ENCODE assay signal across 10 mouse cellular contexts in the genomic region with DNA sequence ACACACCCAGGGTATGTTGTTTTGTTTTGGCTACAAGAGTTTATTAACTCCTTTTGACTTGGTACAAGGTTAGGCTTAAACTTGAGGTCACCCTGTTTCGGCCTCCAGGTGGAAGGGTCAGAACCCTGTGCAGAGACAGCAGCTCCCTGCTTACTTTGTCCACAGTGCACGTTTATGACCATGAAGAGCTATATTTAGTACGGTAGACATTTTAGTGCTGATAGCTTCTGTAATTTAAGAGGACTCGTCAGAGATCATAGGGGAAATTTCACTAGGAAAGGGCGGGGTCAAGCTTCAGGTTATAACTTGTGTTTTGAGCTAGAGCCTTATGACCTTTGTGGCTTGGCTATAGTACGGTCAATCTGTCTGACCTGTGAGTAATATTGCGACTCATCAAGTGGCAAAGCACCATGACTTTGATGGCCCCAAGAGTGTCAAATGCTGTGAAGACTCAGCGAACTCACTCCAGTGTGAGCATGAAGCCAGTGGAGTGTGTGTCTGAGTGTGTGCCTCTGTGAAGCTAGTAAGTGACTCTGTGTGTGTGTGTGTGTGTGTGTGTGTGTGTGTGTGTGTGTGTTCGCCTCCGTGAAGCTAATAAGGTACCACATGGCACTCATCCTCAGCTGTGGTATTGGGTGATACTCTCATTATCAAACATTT. TPM values are rescaled to one million over a fixed set of nuclear protein-coding genes. Genes with fewer than 3 reads are reported as not detected.
DNase-seq lines count a peak whose midpoint lies in the region; ATAC-seq and TF ChIP-seq lines count a peak whose summit lies in the region.
"Had no signal": no experiment of that assay in that cellular context is flagged by ENCODE, and none has a peak within 500 bp of the region (broad histone marks: within the 10 kb centered on the region; RNA-seq: fewer than 3 reads in every experiment).

No protein-coding gene starts in this region.

- DNase-seq in lung, embryonic 14.5 days, result no peak
- DNase-seq in lung, adult 2 months, result no peak
- DNase-seq in T-cell, adult 2 months (ENCODE audit: low spot score), result peak; percentile 10
- DNase-seq in splenic B cell, adult 2 months (ENCODE audit: low read depth, low spot score), result peak; percentile 53
- DNase-seq in left cerebral cortex, postnatal 10 days (ENCODE audit: extremely low spot score in 1 of 2, low spot score in 2 of 2), result no peak
- no peak for DNase-seq in forebrain, embryonic 10.5 days (ENCODE audit: extremely low spot score, low spot score)
- DNase-seq: right cerebral cortex, postnatal 4 days had no signal

- H3K4me2 ChIP-seq in lung, embryonic 14.5 days, result no peak overlapping the region
- peak overlapping the region; percentile 39 for H3K4me2 ChIP-seq in intestine, embryonic 15.5 days (replicated peaks)
- H3K4me2 ChIP-seq: hindbrain, embryonic 14.5 days had no signal

- H3K36me3 ChIP-seq in lung, embryonic 14.5 days (ENCODE audit: insufficient read depth), result no peaks in the 10 kb centered on the region
- no peaks in the 10 kb centered on the region for H3K36me3 ChIP-seq in intestine, embryonic 15.5 days
- H3K36me3 ChIP-seq in splenic B cell, adult 2 months (ENCODE audit: control insufficient read depth, insufficient read depth, low read length, poor library complexity, severe bottlenecking), result no peaks in the 10 kb centered on the region
- no peaks in the 10 kb centered on the region for H3K36me3 ChIP-seq in forebrain, embryonic 10.5 days (replicated peaks)

- intact Hi-C loops in left cerebral cortex, postnatal 10 days (cut with DNase I), result no loop called here

- no peak for TF ChIP-seq POLR2A in lung, adult 2 months (IDR thresholded peaks at IDR 0.05; ENCODE audit: borderline replicate concordance, extremely low read depth, low read depth, low read length)

- H3K4me3 ChIP-seq in lung, embryonic 14.5 days (ENCODE audit: low read depth, low read length), result no peak overlapping the region
- no peak overlapping the region for H3K4me3 ChIP-seq in lung, adult 2 months (replicated peaks; ENCODE audit: extremely low read depth, low read depth, low read length)
- no peak overlapping the region for H3K4me3 ChIP-seq in intestine, embryonic 15.5 days (replicated peaks)
- H3K4me3 ChIP-seq in forebrain, embryonic 10.5 days, result no peak overlapping the region

- 0 out of 2 replicates have a peak overlapping the region, but pooled peaks have one; percentile 48 for H3K27ac ChIP-seq in lung, embryonic 14.5 days (ENCODE audit: low read depth)
- H3K27ac ChIP-seq in intestine, embryonic 15.5 days, result peak overlapping the region; percentile 71
- no peak overlapping the region for H3K27ac ChIP-seq in forebrain, embryonic 10.5 days
- H3K27ac ChIP-seq: hindbrain, embryonic 14.5 days; liver, embryonic 14.5 days had no signal

- H3K9me3 ChIP-seq in lung, embryonic 14.5 days (ENCODE audit: low read depth, low read length), result no peaks in the 10 kb centered on the region
- H3K9me3 ChIP-seq in intestine, embryonic 15.5 days, result no peaks in the 10 kb centered on the region
- no peaks in the 10 kb centered on the region for H3K9me3 ChIP-seq in forebrain, embryonic 10.5 days

- 66% methylated on average over 10 of the region's 10 CpGs for WGBS in lung, embryonic 14.5 days
- WGBS in lung, adult 2 months, result 54% methylated on average over 10 of the region's 10 CpGs
- WGBS in intestine, embryonic 15.5 days, result 56% methylated on average over 10 of the region's 10 CpGs
- 89% methylated on average over 10 of the region's 10 CpGs for WGBS in forebrain, embryonic 10.5 days

- no peak for ATAC-seq in lung, embryonic 14.5 days (ENCODE audit: insufficient read depth)
- ATAC-seq in intestine, embryonic 15.5 days, result peak; percentile 72

- H3K27me3 ChIP-seq in lung, embryonic 14.5 days (ENCODE audit: insufficient read depth, low read length), result no peaks in the 10 kb centered on the region
- no peaks in the 10 kb centered on the region for H3K27me3 ChIP-seq in intestine, embryonic 15.5 days (replicated peaks)
- H3K27me3 ChIP-seq in splenic B cell, adult 2 months (ENCODE audit: control insufficient read depth, insufficient read depth, low read length, poor library complexity, severe bottlenecking), result no peaks in the 10 kb centered on the region
- H3K27me3 ChIP-seq in forebrain, embryonic 10.5 days (ENCODE audit: poor library complexity, severe bottlenecking), result no peaks in the 10 kb centered on the region

- no peak overlapping the region for H3K9ac ChIP-seq in lung, embryonic 14.5 days
- no peak overlapping the region for H3K9ac ChIP-seq in intestine, embryonic 15.5 days
- H3K9ac ChIP-seq: hindbrain, embryonic 14.5 days; liver, embryonic 14.5 days had no signal

- no peak for TF ChIP-seq CTCF in lung, embryonic 14.5 days (IDR thresholded peaks at IDR 0.05; ENCODE audit: low read depth)
- TF ChIP-seq CTCF in lung, adult 2 months (IDR thresholded peaks at IDR 0.05; ENCODE audit: insufficient read depth, low read length), result no peak

- H3K4me1 ChIP-seq in lung, embryonic 14.5 days (ENCODE audit: insufficient read depth), result no peaks in the 10 kb centered on the region
- peaks cover 5% of the 10 kb centered on the region for H3K4me1 ChIP-seq in lung, adult 2 months (ENCODE audit: control insufficient read depth, insufficient read depth, low read length)
- peaks cover 3% of the 10 kb centered on the region; the same call in 1 of the 2 replicates for H3K4me1 ChIP-seq in intestine, embryonic 15.5 days (replicated peaks)
- H3K4me1 ChIP-seq in forebrain, embryonic 10.5 days, result 0 out of 2 replicates have a peak, but pooled peaks cover 3% of the 10 kb centered on the region

RNA-seq across cellular contexts. Expression of a gene that starts 45.7 kb away (rescaled TPM):
- 49.6 and 56.8 TPM in 2 replicates for polyA plus RNA-seq in lung, embryonic 14.5 days (2014; fragmentation: Nextera tagmentation; extraction: Ambion mirVana)
- 2.5 and 3.9 TPM in 2 replicates for polyA plus RNA-seq in lung, adult 2 months (2012; rRNA removed)
- polyA plus RNA-seq in intestine, embryonic 15.5 days (2015; fragmentation: Nextera tagmentation; extraction: Ambion mirVana), result 46.7 and 52.2 TPM in 2 replicates
- total RNA-seq in left cerebral cortex, postnatal 10 days (2021), result 10 to 100 TPM; 10.1 TPM
- polyA plus RNA-seq in forebrain, embryonic 10.5 days (2016; fragmentation: Nextera tagmentation; extraction: Ambion mirVana), result 13.0 and 13.9 TPM in 2 replicates

Comparison
In these comparisons a context has a peak if more than half of its experiments do, and no peak if none do; other contexts are left out.
1. DNase-seq: peak in T-cell, adult 2 months (single experiment) and splenic B cell, adult 2 months (single experiment); none in lung, embryonic 14.5 days (single experiment), lung, adult 2 months (single experiment), left cerebral cortex, postnatal 10 days (0 of 2) and forebrain, embryonic 10.5 days (single experiment).